Mouse (Mus musculus) T-helper 1 cell (primary cell): ENCODE data around the gene Tenm3.

Experiments used
- in situ Hi-C: fragments of 300-600 bp; cut with MboI, MseI; formaldehyde crosslinking; loops from one replicate; pipeline ENCODE4 v1.15.1; 2025; ENCODE audit warnings: high pct_unique_total_duplicates

Gene Tenm3

DNA sequence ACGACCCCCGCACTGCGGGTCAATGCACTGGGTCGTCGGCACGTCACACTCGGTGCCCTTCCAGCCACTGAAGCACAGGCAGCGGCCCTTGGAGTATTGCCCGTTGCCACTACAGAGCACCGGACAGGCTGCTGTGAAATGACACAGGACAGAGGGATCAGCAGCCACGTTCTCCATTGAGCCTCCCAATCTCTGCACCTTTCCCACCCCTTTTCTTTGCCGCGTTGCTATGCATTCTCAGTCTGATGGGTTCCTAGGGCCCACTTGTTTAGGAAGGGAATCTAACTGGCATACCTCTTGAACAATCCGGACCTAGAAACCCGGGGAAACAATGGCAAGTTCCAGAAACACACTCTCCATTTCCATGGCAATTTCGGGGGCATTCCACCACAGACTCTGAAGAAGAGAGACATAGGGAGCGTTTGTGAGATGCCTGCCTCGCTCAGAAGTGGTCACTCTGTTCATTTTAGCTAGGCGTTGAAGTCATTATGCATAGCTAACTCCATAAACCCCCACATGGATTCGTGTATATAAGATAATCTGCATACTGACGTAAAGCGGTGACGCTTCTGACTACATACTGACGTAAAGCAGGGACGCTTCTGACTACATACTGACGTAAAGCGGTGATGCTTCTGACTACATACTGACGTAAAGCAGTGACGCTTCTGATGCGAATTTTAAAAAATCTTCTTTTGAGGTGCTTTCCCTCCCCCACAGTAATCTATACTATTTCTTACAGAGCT is 501.3 kb downstream of the Tenm3 start:
- in situ Hi-C loops = no loop called here

DNA sequence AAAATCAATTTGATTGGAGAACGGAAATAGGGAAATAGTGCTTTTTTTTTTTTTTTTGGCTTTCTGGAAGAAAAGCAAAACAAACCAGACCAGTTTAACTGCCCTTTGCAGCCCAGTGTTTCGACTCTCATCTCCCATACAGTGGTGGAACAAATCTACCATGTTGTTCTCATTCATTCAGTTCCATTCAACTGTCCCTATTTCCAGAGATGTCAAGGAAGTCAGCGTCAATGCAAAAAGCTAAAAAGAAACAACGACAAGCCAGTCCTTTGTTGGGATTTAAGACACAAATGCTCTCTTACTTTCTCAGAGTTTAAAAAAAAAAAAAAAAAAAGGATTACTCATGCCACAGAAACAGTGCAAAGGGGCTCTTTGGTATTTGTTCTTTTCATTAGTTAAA is 502.1 kb downstream of the Tenm3 start:
- in situ Hi-C loops = no loop called here

DNA sequence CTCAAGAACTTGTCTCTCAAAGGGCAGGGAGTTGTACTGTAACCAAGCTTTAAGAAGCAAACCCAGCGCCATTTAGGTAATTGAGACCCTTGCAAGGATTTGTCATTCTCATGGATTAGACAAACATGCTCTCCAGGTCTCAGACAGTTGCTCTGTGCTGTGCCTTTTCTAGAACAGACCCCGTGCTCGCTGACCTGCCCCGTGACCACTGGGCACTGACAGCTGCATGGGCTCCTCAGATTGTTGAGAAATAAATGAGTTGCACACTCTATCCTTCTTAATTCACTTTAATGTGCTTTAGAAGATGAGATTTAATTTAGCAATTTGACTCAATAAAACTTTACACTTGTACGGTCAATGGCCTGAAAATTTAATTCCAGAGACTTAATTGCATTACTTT is 502.5 kb downstream of the Tenm3 start:
- in situ Hi-C loops = no loop called here

DNA sequence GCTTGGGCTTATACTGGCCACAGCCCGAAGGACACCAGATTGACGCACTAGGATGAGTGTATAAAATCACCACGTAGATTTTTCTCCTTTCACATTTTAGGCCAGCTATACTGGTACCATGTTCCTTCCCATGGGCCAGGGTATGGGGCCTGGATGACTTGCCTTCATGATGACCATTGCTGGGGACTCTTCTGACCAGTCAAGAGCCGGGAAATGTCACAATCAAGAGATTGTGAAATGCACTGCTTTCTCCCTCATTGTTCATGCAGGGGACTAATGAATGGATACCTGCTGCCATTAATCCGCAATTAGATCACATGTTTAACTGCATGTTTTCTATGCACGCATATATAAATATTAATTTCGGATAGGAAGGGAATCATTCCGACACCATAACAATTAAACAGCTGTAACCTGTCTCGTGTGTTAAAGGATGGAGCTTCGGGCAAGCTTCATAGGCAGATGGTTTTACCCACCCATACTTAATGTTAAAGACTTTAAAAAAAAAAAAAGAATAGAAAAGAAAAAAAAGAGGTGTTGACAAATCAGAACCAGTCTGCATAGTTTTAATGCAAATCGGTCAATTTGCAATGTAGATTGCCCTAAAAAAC is 521.0 kb downstream of the Tenm3 start:
- in situ Hi-C loops = loop anchor here (10.0 kb wide), 1 partner anchor 858 kb away; no protein-coding TSS in a partner anchor

DNA sequence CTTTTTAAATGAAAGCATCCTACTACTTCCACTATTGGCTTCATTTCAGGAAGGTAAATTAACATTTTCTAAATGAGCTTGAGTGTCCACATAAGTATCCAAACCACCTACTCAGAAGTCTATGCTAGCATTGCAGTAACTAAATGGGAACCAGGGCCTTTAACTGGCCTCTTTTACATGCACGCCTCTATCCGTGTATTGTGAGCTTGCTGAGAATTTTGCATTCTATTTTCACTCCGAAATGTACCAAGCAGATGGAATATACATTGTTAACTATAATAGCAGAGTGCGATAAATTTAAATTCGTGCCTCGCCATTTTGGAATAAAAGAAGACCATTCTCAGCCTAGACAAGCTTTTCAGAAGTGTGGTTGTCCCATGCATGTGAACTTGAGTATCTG is 521.5 kb downstream of the Tenm3 start:
- in situ Hi-C loops = loop anchor here (10.0 kb wide), 1 partner anchor 857 kb away; no protein-coding TSS in a partner anchor

DNA sequence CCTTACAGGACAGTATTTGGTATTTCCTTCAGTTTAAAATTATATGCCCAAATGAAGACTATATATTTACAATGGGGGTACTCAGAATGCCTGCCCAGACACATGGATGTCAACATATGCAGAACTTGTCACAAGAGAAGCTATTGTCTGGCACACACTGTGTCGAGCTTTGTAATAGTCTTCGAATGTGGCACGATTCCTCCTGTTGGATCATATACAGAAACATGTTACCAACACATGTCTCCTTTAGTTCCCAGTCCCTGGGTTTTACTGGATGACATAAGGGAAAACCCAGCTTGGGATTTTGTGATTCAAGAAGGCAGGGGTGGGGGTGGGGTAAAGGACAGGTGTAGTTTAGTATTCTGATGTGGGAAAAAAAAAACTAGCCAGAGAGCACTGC is 524.1 kb downstream of the Tenm3 start:
- in situ Hi-C loops = loop anchor here (10.0 kb wide), 1 partner anchor 855 kb away; no protein-coding TSS in a partner anchor

DNA sequence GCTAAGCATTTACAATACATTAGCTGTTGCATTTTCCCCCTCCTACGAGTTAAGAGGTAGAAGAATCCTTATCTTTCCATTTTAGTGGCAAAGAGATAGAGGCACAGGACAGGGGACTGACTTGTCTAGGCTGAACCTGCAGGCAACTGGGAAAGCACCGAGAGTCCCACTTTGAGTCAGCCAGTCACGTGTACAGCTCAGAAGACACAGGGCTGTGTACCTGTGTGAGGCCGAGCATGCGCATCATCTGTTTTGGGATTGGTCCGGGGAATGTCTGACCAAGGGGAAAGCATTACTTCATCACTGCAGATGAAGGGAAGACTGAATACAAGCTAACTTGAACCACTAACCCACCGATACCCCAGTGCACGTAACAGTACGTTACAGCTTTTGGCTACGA is 526.3 kb downstream of the Tenm3 start:
- in situ Hi-C loops = no loop called here

DNA sequence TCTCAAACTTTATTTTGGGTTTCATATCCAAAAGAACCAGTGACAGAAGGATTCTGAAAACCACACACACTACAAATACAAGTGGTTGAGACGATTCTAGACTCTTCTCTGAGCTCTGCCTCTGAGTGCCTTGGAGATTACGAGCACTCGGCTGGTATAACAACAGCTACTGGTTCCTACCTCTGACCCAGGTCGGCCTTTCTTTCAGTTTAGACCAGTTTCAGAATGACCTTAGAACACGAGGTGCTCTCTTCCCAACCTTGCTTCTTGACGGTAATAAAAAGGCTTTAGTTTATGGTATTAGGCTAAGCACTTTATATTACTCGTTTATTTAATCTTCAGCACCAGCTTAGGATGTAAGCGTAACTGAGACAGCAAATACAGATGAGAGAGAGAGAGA is 528.1 kb downstream of the Tenm3 start:
- in situ Hi-C loops = no loop called here

DNA sequence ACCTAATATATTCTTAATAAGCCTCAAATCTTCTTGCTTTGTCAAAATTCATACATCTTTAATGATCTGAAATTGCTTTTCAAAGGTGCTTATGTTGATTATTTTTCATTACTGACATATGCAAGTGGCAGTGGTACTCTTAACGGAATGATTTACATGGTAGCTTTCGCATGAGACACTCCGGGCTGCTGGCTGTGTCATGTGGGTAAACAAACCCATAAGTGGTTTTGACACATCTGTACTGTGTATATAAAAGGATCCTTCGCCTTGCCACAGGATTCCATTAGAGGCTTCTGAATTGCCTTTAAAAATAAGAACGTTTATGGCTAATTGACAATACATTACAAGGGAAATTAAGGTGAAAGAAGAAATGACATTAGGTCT is 529.8 kb downstream of the Tenm3 start:
- in situ Hi-C loops = no loop called here

DNA sequence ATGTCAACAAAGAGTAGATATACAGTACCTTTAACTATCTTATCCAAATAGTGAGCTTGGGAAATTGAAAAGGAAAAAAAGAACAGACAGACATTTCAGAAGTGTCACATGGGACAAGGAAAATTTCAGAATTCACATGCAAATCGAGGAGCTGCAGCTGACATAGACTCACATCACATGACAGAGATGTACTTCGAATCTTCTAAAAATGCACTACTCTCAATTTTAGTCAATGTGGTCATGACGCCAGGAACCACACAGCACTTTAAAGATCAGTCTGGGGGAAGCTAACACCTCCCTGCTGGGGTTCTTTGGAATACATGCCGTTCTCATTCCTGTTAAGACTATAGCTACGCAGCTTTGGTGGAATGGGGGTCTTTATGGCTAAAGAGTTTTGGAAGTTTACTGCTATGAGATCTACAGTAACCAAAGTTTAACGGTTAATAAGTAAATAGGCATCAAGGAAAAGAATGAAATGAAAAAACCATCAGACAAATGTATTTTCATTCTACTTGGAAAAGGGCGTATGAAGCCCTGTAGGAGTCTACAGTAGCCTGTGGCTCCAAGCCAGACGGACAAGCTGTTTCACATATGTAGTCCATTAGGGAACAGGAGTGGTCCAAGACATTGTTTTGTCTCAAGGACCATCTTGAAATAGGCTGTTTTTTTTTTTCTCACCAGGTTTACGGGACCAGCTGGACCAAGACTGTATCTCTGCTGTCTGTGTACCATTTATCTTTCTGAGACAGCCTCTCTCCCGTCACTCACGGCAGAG is 530.4 kb downstream of the Tenm3 start:
- in situ Hi-C loops = no loop called here

DNA sequence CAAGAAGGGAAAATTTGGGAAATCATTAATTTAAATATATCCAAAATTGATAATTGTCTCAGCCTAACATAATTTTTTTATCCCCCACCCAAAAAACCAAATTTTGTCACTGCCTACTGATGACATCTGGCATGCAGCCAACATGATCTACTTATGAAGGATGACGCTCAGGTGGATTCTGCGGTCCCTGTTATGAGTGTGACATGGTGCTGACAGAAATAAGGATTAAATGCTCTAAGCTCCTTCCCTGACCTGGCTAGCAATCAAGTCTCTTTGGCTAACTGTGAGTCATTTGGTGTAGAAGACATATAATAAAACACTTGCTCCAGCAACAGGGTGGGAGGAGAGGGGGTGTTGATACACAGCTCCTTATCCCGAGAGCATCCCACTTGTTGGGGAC is 532.0 kb downstream of the Tenm3 start:
- in situ Hi-C loops = no loop called here

DNA sequence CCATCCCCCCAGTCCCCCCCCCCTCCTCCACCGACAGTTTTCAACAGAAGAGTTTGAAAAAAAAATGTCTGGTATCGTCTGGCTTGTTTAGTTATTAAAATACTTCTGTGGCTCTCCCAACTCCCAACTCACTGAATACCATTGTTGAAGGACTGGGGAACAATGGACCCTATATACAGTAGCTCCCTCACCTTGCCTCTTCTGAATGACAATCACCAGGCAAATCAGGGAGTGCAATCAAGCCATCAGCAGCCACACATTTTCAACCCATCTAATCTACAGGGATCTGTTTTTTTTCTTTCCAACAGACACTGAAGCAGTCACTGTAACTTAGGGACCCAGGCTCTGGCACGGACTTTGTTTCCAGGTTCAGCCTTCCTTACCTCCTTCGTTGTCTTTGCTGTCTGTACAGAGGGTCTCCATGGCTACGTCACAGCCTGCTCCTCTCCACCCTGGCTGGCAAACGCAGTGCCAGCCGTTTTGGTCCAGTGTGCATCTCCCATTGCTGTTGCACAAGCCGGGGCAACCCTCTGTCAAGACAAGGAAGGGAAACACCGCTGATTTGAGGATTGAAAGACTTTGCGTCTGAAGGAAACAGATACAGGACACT is 533.4 kb downstream of the Tenm3 start:
- in situ Hi-C loops = no loop called here

DNA sequence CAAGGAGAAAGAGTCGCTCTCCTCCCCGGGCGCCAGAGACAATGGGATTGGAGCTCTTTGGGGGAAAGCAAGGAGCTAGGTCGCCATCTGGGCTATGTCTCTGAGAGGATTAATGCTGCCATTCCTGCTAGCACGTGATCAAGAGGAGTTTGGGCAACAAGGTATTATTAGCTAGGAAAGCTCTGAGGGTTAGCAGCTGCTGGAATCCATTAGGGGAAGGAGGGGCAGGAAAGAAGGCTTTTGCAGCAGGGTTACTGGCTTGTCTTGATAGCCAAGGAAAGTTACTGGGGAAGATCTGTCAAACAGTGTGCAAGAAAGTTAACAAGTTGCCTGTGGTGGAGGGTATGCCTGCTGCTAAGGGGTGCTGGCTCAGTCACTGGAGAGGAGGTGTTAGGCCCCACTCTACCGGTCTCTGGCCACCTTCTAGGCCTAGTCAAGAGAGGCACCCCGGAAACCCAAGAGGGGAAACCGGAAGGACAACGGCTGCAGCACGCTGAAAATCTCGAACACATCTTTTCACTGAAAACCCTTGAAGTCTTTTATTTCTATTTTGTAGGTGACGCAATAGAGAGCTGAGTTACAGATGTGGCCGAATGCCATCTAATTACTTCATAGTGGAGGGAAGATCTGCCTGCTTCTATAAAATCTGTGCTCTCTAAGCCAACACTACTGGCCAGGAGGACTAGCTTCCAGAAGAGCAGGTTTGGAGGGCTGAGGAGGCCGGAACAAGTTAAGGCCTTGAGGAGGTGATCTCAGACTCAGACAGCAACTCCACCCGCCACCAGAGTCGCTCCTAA is 534.4 kb downstream of the Tenm3 start:
- in situ Hi-C loops = no loop called here

DNA sequence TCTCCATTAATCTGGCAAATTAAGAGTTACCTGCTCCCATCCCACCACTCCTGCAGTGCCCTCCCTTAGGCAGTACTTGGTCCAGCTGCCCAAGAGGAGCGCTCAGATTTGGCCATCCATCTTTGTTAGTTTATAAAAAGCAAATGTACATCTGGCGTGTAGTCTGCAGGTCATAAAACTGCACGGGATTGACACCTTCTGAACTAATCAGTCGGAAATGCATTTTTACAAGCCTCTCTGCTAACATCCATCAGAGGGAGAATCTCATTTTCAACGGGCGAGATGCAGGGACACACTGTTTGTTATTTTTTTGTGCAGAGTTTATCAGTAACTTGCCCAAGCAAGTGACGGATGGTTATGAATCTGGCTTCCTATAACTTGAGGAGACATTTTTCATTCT is 539.5 kb downstream of the Tenm3 start:
- in situ Hi-C loops = no loop called here

DNA sequence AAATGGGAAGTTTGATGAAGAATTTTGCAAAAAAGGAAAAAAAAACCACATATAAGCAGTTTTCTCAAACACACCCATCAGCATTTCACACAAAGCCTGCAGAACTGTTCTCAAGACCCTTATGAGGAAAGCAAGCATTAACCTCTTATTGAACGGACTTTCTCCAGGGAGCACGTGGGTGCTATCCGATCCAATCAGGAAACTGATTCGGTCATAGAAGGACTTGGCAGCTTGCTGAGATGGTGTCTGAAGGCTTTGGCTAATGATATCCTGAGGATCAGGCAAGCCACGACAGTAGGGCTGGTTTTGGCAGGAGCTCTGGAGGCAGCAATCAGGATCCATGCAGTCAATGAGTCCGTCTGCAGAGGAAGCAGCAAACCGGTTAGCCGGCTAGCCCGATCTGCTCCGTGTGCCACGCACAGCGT is 543.1 kb downstream of the Tenm3 start:
- in situ Hi-C loops = no loop called here

DNA sequence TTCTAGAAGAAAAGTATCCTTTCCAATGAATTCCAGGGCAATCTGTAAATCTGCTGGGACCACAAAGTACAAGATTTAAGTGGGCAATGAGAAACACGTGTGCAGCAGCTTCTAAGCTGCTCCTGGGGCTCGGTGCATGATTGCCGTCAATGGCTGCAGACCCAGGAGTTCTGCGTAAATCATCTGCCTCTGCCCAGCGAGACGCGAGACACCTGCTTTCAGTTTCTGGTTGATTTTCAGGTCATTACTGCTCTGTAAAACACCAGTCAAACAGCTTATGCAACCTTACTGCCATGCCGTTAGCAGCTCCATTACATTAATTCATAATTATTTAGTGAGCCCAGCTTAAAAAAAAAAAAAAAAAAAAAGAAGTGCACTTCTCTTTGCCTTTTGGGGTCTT is 543.7 kb downstream of the Tenm3 start:
- in situ Hi-C loops = no loop called here

DNA sequence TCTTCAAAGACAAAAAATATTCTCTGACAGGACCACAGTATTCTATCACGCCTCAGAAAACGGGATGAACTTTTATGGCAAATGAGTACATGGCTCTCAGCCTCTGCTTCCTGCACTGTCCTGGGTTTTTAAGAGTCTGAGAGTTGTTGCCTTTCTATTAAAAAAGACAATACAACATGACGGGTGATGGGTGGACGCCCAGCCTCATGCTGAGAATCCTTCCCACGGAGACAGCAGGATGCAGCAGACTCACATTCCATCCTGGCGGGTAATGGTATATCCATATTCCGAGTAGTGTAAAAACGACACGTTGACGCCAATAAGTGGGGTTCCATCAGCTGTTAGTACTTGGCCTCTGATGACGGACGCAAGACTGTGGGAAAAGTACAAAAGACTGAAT is 544.4 kb downstream of the Tenm3 start:
- in situ Hi-C loops = no loop called here

DNA sequence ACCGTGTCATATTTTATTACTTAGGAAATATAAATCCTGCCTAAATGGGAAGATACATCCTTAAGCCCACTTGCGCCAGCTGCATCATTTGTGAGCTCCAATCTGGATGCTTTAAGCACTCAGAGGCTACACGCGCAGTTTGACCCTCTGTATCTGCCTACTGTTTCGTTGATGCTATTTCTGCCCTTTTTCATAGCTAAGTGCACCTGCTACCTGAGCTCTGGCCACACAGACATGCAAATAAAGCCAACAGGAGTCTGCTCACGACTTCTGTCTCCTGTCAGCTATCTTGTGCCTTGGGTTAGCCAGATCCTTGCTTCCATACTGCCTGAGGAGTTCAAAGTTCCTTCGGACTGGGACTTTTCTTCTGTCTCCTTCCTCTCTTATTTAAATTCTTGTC is 547.4 kb downstream of the Tenm3 start:
- in situ Hi-C loops = no loop called here

DNA sequence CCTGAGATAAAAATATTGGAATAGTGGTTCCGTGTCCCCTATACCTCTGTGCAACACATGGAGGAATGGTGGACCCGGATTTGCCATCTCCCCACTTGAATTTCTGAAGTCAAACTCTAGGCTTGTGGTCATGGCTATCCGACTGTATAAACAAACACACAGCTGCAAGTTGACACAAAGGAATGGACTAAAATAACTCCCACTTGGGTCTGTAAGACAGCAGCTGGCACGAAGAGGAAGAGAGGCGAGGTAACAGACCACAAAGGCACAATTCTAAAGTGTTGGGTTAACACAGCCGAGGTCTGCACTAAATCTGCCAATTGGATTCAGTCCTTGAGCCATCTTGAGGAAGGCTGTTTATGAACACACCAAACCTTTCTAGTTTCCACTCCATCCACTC is 548.2 kb downstream of the Tenm3 start:
- in situ Hi-C loops = no loop called here

DNA sequence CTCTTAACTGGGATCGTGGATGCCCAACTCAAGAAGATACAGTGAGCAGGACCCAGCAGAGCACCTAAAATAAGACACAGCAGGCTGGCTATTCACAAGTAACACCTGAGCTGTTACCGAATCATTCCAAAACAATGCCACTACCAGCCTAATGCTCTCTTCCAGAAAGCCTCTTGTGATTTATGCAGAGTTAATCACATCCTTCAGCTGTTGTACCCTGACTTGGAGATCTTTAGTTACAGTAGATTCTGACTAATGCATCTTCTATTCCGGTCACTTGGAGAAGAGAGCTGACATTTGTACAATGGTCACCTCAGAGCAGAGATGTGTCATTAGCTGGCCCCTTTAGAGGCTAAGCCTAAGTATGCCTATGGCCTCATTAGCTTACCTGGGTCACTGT is 550.0 kb downstream of the Tenm3 start:
- in situ Hi-C loops = no loop called here

DNA sequence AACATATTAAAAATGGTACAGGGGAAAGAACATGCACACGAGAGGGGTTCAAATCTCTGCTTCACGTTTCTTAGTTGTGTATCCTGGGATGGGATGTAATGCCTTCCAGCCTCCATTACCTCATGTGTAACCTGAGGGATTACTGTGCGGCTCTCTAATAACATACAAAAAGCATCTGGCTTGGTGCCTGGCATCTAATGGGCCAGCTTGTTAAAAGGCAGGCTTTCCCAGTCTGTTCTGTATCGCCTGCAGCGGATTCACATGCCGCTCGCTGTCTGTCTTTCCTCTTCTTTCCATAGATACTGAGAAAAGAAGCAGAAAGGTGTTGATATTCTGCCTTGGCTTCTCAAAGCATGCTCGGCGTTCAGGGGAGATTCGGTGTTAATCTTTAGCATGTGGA is 558.3 kb downstream of the Tenm3 start:
- in situ Hi-C loops = no loop called here
